Mouse (Mus musculus): Measurements from ENCODE around the gene Plk5. TPM values are rescaled to one million over a fixed set of nuclear protein-coding genes. Genes with fewer than 3 reads are reported as not detected.
A peak's percentile ranks its signal among the peaks of the same experiment; 100 is the strongest.

The Plk5 gene
- polyA plus RNA-seq, 1 experiment, result 2.0 TPM

DNA sequence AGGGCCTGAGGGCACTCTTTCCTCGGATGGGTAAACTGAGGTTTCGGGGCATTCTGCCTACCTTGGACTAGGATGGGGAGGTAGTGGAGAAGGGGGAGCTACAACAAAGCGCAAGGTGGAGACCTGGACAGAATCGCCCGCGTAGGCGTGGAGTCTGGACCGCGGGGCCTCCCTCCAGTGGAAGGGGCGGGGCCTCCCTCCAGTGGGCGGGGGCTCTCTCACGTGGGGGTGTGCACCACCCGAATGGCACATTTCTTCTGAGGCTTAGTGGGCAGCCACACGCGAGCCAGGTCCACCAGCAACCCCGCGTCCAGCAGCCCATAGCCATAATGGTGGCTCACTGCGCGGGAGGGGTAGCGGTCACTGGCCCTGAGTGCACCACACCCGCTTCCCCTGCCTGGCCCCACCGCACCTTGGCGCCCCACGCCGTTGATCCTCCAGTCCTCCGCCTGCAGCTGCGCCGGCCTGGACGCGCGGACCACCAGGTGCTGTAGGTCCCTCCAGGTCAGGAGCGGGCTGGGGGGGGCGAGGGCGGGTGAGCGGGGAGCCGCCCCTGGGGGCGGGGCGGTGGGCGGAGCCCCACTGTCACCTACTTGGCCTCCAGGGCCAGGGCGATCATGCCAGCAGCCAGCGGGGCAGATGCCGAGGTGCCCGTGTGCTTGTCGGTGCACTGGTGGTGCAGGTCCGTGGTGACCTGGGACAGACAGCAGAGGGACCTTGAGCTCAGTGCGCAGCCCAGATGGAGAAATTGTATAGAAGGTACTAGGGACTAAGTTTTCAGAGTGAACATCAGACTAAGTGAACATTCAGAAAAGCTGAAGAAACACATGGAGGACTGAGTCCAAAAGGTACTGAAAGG lies 32.8 kb upstream of the Plk5 start:
- Histone ChIP-seq H3K27ac (ENCODE audit: insufficient read depth, low read depth, low read length) (peak overlapping the region; percentile 85), H3K36me3 (ENCODE audit: control insufficient read depth, insufficient read depth, low read length) (no peaks in the 10 kb centered on the region), H3K4me1 (ENCODE audit: control insufficient read depth, insufficient read depth, low read length) (peaks cover 7% of the 10 kb centered on the region), H3K27me3 (replicated peaks; ENCODE audit: control insufficient read depth, insufficient read depth, low read length) (no peaks in the 10 kb centered on the region), H3K4me3 (ENCODE audit: insufficient read depth, low read depth, low read length) (peak overlapping the region; percentile 63)
- TF ChIP-seq POLR2A (IDR thresholded peaks at IDR 0.05; ENCODE audit: low read depth, low read length), result no peak
- TF ChIP-seq CTCF (conservative IDR thresholded peaks at IDR 0.05; ENCODE audit: insufficient read depth, insufficient read length, low read depth, low read length), result 0 out of 2 replicates have a peak, but pooled peaks have one; percentile 5
- WGBS, result 2% methylated on average over 45 of the region's 46 CpGs
- peak; percentile 85 for DNase-seq

DNA sequence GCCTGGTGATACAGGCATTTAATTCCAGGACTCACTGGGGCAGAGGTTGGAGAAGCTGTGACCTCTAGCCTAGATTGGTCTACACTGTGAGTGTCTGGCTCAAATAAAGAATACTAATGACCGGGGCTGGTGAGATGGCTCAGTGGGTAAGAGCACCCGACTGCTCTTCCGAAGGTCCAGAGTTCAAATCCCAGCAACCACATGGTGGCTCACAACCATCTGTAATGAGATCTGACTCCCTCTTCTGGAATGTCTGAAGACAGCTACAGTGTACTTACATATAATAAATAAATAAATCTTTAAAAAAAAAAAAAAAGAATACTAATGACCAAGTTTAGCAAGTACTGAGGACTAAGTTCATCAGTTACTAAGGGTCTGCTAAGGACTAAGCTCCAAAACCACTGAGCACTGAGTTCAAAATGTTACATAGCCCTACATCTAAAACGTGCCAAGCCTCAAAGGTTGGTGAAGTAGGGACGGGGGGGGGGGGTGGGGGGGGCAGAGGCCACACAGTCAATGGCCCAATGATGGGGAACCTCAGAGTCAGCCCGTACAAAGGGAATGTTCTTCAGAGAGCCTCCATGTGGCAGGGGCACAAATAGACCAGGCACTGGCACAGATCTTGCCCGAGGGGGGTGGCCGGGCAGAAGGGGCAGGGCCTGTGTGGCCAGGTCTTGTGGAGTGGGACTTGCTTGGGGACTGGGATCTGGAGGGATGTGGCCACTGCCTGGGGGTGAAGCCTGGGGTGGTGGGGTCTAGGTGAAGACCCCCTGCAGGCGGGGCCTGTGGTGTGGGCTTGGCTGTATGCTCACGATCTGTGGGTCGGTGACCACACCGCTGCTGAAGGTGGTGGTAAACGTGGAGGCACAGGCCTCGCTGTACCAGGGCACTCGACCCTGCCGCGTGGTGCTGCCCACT lies 31.9 kb upstream of the Plk5 start:
- Histone ChIP-seq H3K4me3 (ENCODE audit: insufficient read depth, low read depth, low read length) (no peak overlapping the region), H3K27me3 (replicated peaks; ENCODE audit: control insufficient read depth, insufficient read depth, low read length) (no peaks in the 10 kb centered on the region), H3K36me3 (ENCODE audit: control insufficient read depth, insufficient read depth, low read length) (no peaks in the 10 kb centered on the region), H3K27ac (ENCODE audit: insufficient read depth, low read depth, low read length) (peak overlapping the region; percentile 85), H3K4me1 (ENCODE audit: control insufficient read depth, insufficient read depth, low read length) (peaks cover 6% of the 10 kb centered on the region)
- TF ChIP-seq POLR2A (IDR thresholded peaks at IDR 0.05; ENCODE audit: low read depth, low read length) (no peak), CTCF (conservative IDR thresholded peaks at IDR 0.05; ENCODE audit: insufficient read depth, insufficient read length, low read depth, low read length) (no peak; the same call in 1 of the 2 replicates)
- DNase-seq, result no peak
- WGBS, result 67% methylated on average over 17 of the region's 17 CpGs

DNA sequence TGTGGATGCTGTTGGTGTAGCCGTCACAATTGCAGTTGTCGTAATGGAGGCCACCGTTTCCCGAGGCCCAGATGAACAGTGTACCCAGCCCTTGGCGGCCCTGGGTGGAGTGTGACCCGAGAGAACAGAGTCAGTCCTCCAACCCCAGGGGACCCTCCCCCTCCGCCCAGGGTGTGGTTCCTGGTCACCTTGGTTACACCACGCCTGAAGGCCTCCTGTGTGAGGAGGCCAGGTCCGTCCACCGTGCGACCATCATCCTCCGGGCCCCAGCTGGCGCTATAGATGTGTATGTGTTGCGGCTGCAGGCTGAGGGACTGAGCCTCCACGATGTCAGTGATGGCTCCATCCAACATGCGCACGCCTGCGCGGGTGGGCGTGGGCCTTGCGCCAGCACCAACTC lies 31.2 kb upstream of the Plk5 start:
- WGBS, result 86% methylated on average over 21 of the region's 21 CpGs
- peaks cover 3% of the 10 kb centered on the region for H3K4me1 ChIP-seq (ENCODE audit: control insufficient read depth, insufficient read depth, low read length)
- DNase-seq, result no peak
- no peak overlapping the region for H3K27ac ChIP-seq (ENCODE audit: insufficient read depth, low read depth, low read length)
- TF ChIP-seq POLR2A (IDR thresholded peaks at IDR 0.05; ENCODE audit: low read depth, low read length) (no peak), CTCF (conservative IDR thresholded peaks at IDR 0.05; ENCODE audit: insufficient read depth, insufficient read length, low read depth, low read length) (no peak)
- H3K4me3 ChIP-seq (ENCODE audit: insufficient read depth, low read depth, low read length), result no peak overlapping the region
- no peaks in the 10 kb centered on the region for H3K36me3 ChIP-seq (ENCODE audit: control insufficient read depth, insufficient read depth, low read length)
- no peaks in the 10 kb centered on the region for H3K27me3 ChIP-seq (replicated peaks; ENCODE audit: control insufficient read depth, insufficient read depth, low read length)

DNA sequence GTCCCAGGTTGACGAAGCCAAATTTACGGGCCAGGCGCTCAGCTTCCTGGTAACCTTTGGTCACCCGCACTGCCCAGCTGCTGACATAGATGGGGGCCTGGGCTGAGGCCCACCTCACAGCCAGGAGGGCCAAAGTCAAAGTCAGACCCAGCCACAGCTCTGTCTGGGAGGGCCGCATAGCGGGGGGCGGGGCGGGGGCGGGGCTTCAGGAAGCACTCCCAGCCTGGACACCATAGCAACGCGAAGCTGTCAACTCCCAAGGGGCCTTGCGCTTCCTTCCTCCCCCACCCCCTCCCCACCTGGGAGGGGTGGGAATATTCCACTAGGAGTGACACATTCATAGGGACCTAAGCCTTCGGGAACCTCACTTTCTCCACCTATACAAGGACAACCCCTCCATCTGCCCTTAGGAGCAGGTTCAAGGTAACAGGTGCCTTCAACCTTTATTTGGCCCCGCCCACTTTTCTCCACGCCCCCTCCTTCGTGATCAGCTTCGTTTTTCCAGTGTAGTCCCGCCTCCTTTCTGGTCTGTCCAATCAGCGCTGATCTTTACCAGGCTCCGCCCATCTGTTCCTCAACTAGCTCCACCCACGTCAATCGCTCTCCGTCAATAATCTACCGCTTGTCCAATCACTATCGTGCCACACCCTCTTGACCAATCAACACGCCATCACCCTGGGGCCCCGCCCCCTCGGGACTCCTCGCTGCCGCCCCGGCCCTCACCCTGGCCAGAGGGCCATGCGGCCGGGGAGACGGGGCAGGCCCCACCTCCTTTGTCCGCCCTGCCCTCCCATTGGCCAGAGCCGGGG lies 26.8 kb upstream of the Plk5 start, which contains the start of the genes Pcsk4 and Reep6:
TSS of gene Pcsk4 (minus strand) at position 226 of the 809 bp plus-strand sequence.
TSS of gene Reep6 (plus strand) at position 681 of the 809 bp plus-strand sequence.
- TF ChIP-seq CTCF (conservative IDR thresholded peaks at IDR 0.05; ENCODE audit: insufficient read depth, insufficient read length, low read depth, low read length), result no peak
- no peak for TF ChIP-seq POLR2A (IDR thresholded peaks at IDR 0.05; ENCODE audit: low read depth, low read length)
- WGBS, result 4% methylated on average over 36 of the region's 36 CpGs
- Histone ChIP-seq H3K27me3 (replicated peaks; ENCODE audit: control insufficient read depth, insufficient read depth, low read length) (no peaks in the 10 kb centered on the region), H3K27ac (ENCODE audit: insufficient read depth, low read depth, low read length) (0 out of 2 replicates have a peak within 1 kb of the TSS, but pooled peaks have one; percentile 12), H3K4me1 (ENCODE audit: control insufficient read depth, insufficient read depth, low read length) (peaks cover 5% of the 10 kb centered on the region; the same call in 1 of the 2 replicates), H3K4me3 (ENCODE audit: insufficient read depth, low read depth, low read length) (peak within 1 kb of the TSS; percentile 46), H3K36me3 (ENCODE audit: control insufficient read depth, insufficient read depth, low read length) (no peaks in the 10 kb centered on the region)
- DNase-seq, result peak; percentile 98

DNA sequence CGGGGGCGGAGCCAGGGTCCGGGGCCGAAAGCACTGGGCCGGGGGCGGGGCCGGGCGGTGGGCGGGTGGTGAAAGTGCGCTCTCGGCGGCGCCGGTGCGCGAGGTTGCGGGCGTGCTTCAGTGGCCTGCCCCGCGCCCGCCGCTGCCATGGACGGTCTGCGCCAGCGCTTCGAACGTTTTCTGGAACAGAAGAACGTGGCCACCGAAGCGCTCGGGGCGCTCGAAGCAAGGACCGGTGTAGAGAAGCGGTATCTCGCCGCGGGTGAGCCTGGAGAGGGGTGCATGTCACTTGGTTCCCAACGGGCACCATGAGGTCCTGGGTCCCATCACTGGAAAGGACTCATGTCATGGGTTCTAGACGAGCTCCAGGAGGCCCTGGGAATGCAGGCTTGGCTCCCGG lies 26.2 kb upstream of the Plk5 start:
- Histone ChIP-seq H3K27ac (ENCODE audit: insufficient read depth, low read depth, low read length) (no peak overlapping the region), H3K27me3 (replicated peaks; ENCODE audit: control insufficient read depth, insufficient read depth, low read length) (no peaks in the 10 kb centered on the region), H3K4me3 (ENCODE audit: insufficient read depth, low read depth, low read length) (peak overlapping the region; percentile 46), H3K4me1 (ENCODE audit: control insufficient read depth, insufficient read depth, low read length) (peaks cover 5% of the 10 kb centered on the region; the same call in 1 of the 2 replicates), H3K36me3 (ENCODE audit: control insufficient read depth, insufficient read depth, low read length) (no peaks in the 10 kb centered on the region)
- 2% methylated on average over 40 of the region's 41 CpGs for WGBS
- no peak for DNase-seq
- no peak for TF ChIP-seq POLR2A (IDR thresholded peaks at IDR 0.05; ENCODE audit: low read depth, low read length)
- TF ChIP-seq CTCF (conservative IDR thresholded peaks at IDR 0.05; ENCODE audit: insufficient read depth, insufficient read length, low read depth, low read length), result no peak

DNA sequence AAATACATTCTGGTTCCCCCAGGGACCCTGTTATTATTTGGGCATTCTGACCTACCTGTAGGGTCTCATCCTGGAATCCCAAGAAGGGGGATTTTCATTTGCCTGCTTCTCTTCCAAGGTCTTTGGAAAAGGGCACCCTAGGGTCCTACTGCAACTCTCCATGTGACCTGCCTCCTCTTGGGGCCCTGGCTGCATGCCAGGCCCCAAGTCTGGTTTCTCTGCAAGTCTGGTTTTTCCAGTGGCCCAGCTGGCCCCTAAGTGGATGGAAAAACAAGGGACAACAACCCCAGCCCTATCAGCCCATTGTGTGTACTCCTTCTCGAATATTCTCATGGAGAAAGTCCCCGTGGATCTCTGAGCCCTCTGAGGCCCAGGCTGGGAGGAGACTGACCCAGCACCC lies 25.4 kb upstream of the Plk5 start:
- TF ChIP-seq CTCF (conservative IDR thresholded peaks at IDR 0.05; ENCODE audit: insufficient read depth, insufficient read length, low read depth, low read length) (no peak), POLR2A (IDR thresholded peaks at IDR 0.05; ENCODE audit: low read depth, low read length) (no peak)
- no peaks in the 10 kb centered on the region for H3K27me3 ChIP-seq (replicated peaks; ENCODE audit: control insufficient read depth, insufficient read depth, low read length)
- DNase-seq, result no peak
- peaks cover 5% of the 10 kb centered on the region; the same call in 1 of the 2 replicates for H3K4me1 ChIP-seq (ENCODE audit: control insufficient read depth, insufficient read depth, low read length)
- no peak overlapping the region for H3K4me3 ChIP-seq (ENCODE audit: insufficient read depth, low read depth, low read length)
- no peaks in the 10 kb centered on the region for H3K36me3 ChIP-seq (ENCODE audit: control insufficient read depth, insufficient read depth, low read length)
- 62% methylated on average over 2 of the region's 2 CpGs for WGBS
- no peak overlapping the region for H3K27ac ChIP-seq (ENCODE audit: insufficient read depth, low read depth, low read length)
